Mouse (Mus musculus) cerebellum, postnatal 4 days (tissue): ENCODE data around the gene Suds3.

ENCODE experiments used
- DNase-seq, 2 experiments: peaks; one replicate each; pipeline ENCODE4 v3.0.0; 2022; ENCODE audit warnings: low spot score in 2 of 2, mixed read lengths in 1 of 2

The Suds3 gene

GRCm38 (mm10) chr5:117113330-117113729, 2.6 kb downstream of the Suds3 start:
- DNase-seq, result no peak

GRCm38 (mm10) chr5:117111774-117112112, 4.2 kb downstream of the Suds3 start:
- no peak for DNase-seq

GRCm38 (mm10) chr5:117111064-117111773, 4.7 kb downstream of the Suds3 start:
- no peak for DNase-seq

GRCm38 (mm10) chr5:117109522-117109921, 6.4 kb downstream of the Suds3 start:
- DNase-seq, result no peak

- no peak for DNase-seq
These were observed 7.2 kb downstream of the Suds3 start for GRCm38 (mm10) chr5:117108731-117109130.

- DNase-seq, result no peak
These were observed 7.6 kb downstream of the Suds3 start for GRCm38 (mm10) chr5:117108292-117108691.

GRCm38 (mm10) chr5:117105761-117106160, 10.2 kb downstream of the Suds3 start:
- no peak for DNase-seq

- DNase-seq, result no peak
These were observed 11.6 kb downstream of the Suds3 start for GRCm38 (mm10) chr5:117104329-117104728.

- no peak for DNase-seq
These were observed 12.6 kb downstream of the Suds3 start for GRCm38 (mm10) chr5:117103194-117103929.

- DNase-seq, result no peak
These were observed 16.2 kb downstream of the Suds3 start for GRCm38 (mm10) chr5:117099742-117100141.

- DNase-seq, result no peak
These were observed 16.9 kb downstream of the Suds3 start for GRCm38 (mm10) chr5:117099008-117099407.

GRCm38 (mm10) chr5:117096716-117097115, 19.2 kb downstream of the Suds3 start:
- DNase-seq, result peak in 1 of 2 experiments; percentile 58

GRCm38 (mm10) chr5:117094431-117094830, 21.5 kb downstream of the Suds3 start:
- DNase-seq, result peak in 1 of 2 experiments; percentile 49

GRCm38 (mm10) chr5:117089786-117090185, 26.1 kb downstream of the Suds3 start:
- no peak for DNase-seq

- DNase-seq, result no peak
These were observed 26.8 kb downstream of the Suds3 start for GRCm38 (mm10) chr5:117089147-117089546.

- no peak for DNase-seq
These were observed 28.2 kb downstream of the Suds3 start for GRCm38 (mm10) chr5:117087718-117088117.

GRCm38 (mm10) chr5:117069498-117069894, 46.4 kb downstream of the Suds3 start:
- peak in 1 of 2 experiments; percentile 75 for DNase-seq

- no peak for DNase-seq
These were observed 47.0 kb downstream of the Suds3 start for GRCm38 (mm10) chr5:117068808-117069497.

- peak in 1 of 2 experiments; percentile 38 for DNase-seq
These were observed 47.7 kb downstream of the Suds3 start for GRCm38 (mm10) chr5:117068181-117068580.

- no peak for DNase-seq
These were observed 54.7 kb downstream of the Suds3 start for GRCm38 (mm10) chr5:117061251-117061650.

GRCm38 (mm10) chr5:117060484-117061130, 55.3 kb downstream of the Suds3 start:
- peak in 1 of 2 experiments; percentile 16 for DNase-seq

GRCm38 (mm10) chr5:117049940-117050339, 66.0 kb downstream of the Suds3 start:
- DNase-seq, result no peak
